8 mouse cellular contexts compared by ENCODE assay signal in genomic region chr10:52381845-52382591, GRCm38 (mm10). TPM values are rescaled to one million over a fixed set of nuclear protein-coding genes. Genes with fewer than 3 reads are reported as not detected.
DNase-seq lines count a peak whose midpoint lies in the region; ATAC-seq and TF ChIP-seq lines count a peak whose summit lies in the region.

Gene Gopc (minus strand): TSS chr10:52382124.

- peak within 1 kb of the TSS; percentile 71 to 91 (median 90) for H3K4me3 ChIP-seq in CH12.LX (replicated peaks in 1 of 3; ENCODE audit: low read depth in 2 of 3, low read length in 2 of 3, poor library complexity in 1 of 3)
- H3K4me3 ChIP-seq in forebrain, embryonic 12.5 days (replicated peaks) = peak within 1 kb of the TSS; percentile 89
- H3K4me3 ChIP-seq in heart, postnatal 0 days (ENCODE audit: low read depth, low read length) = peak within 1 kb of the TSS; percentile 84
- H3K4me3 ChIP-seq in liver, embryonic 16.5 days (ENCODE audit: low read depth, low read length) = peak within 1 kb of the TSS; percentile 90
- H3K4me3 ChIP-seq in neural tube, embryonic 13.5 days = peak within 1 kb of the TSS; percentile 87
- peak within 1 kb of the TSS; percentile 94 for H3K4me3 ChIP-seq in testis, adult 2 months (ENCODE audit: control insufficient read depth, low read depth, low read length)

- peaks cover 22% of the 10 kb centered on the region for H3K79me2 ChIP-seq in CH12.LX (replicated peaks; ENCODE audit: control insufficient read depth, extremely low read depth, insufficient read depth, poor library complexity, severe bottlenecking)

- TF ChIP-seq EP300 in CH12.LX (IDR thresholded peaks at IDR 0.05; ENCODE audit: low read length) = no peak
- no peak for TF ChIP-seq EP300 in heart, postnatal 0 days (IDR thresholded peaks at IDR 0.05; ENCODE audit: low read depth)

- peak; percentile 92 for TF ChIP-seq POLR2A in CH12.LX (IDR thresholded peaks at IDR 0.05; ENCODE audit: low read depth, low read length)
- TF ChIP-seq POLR2A in testis, adult 2 months (IDR thresholded peaks at IDR 0.05; ENCODE audit: control insufficient read depth, low read depth, low read length) = no peak; the same call in 1 of the 2 replicates

- peaks cover 3 to 33% of the 10 kb centered on the region in 2 experiments; a peak in 3 of 4 replicates for H3K4me1 ChIP-seq in CH12.LX (ENCODE audit: control insufficient read depth in 1 of 2, insufficient read depth in 2 of 2)
- peaks cover 11% of the 10 kb centered on the region for H3K4me1 ChIP-seq in forebrain, embryonic 12.5 days
- H3K4me1 ChIP-seq in heart, postnatal 0 days (ENCODE audit: control insufficient read depth, insufficient read depth) = peaks cover 15% of the 10 kb centered on the region
- peaks cover 11% of the 10 kb centered on the region for H3K4me1 ChIP-seq in liver, embryonic 16.5 days (ENCODE audit: control insufficient read depth, low read depth, low read length)
- peaks cover 51% of the 10 kb centered on the region for H3K4me1 ChIP-seq in neural tube, embryonic 13.5 days (replicated peaks)
- peaks cover 2% of the 10 kb centered on the region; the same call in 1 of the 2 replicates for H3K4me1 ChIP-seq in testis, adult 2 months (ENCODE audit: control insufficient read depth, insufficient read depth, low read length)

- no peaks in the 10 kb centered on the region for H3K9me3 ChIP-seq in CH12.LX (replicated peaks; ENCODE audit: low read length)
- H3K9me3 ChIP-seq in forebrain, embryonic 12.5 days = no peaks in the 10 kb centered on the region
- no peaks in the 10 kb centered on the region for H3K9me3 ChIP-seq in heart, postnatal 0 days (replicated peaks; ENCODE audit: control insufficient read depth, low read length)
- H3K9me3 ChIP-seq in liver, embryonic 16.5 days (replicated peaks; ENCODE audit: control insufficient read depth, low read length) = no peaks in the 10 kb centered on the region
- no peaks in the 10 kb centered on the region for H3K9me3 ChIP-seq in neural tube, embryonic 13.5 days

- no peaks in the 10 kb centered on the region for H3K36me3 ChIP-seq in CH12.LX (replicated peaks in 1 of 2; ENCODE audit: control insufficient read depth in 1 of 2, insufficient read depth in 1 of 2, low read length in 1 of 2)
- no peaks in the 10 kb centered on the region for H3K36me3 ChIP-seq in forebrain, embryonic 12.5 days (replicated peaks)
- no peaks in the 10 kb centered on the region for H3K36me3 ChIP-seq in heart, postnatal 0 days (replicated peaks; ENCODE audit: control insufficient read depth, insufficient read depth, low read length)
- no peaks in the 10 kb centered on the region for H3K36me3 ChIP-seq in liver, embryonic 16.5 days (ENCODE audit: control insufficient read depth, insufficient read depth)
- H3K36me3 ChIP-seq in neural tube, embryonic 13.5 days = no peaks in the 10 kb centered on the region
- no peaks in the 10 kb centered on the region for H3K36me3 ChIP-seq in testis, adult 2 months (ENCODE audit: control insufficient read depth, insufficient read depth, low read length)

- in situ Hi-C loops in CH12.LX (cut with MboI; ENCODE audit: low pct_ligation_motif_present, low pct_unique_long_range_greater_than_20kb, low sequenced_read_pairs) = loop anchor here (25.0 kb wide), 1 partner anchor 270 kb away; no protein-coding TSS in a partner anchor

- peak; percentile 97 for ATAC-seq in forebrain, embryonic 12.5 days (ENCODE audit: low FRiP score)
- peak; percentile 99 for ATAC-seq in heart, postnatal 0 days (ENCODE audit: insufficient read depth, low read depth)
- peak; percentile 97 for ATAC-seq in liver, embryonic 16.5 days (ENCODE audit: low read depth)
- peak; percentile 98 for ATAC-seq in neural tube, embryonic 13.5 days (ENCODE audit: low read depth)

- under 1% methylated on average over 68 of the region's 71 CpGs for WGBS in forebrain, embryonic 12.5 days
- under 1% methylated on average over 62 of the region's 71 CpGs for WGBS in heart, postnatal 0 days
- under 1% methylated on average over 58 of the region's 71 CpGs for WGBS in liver, embryonic 16.5 days (ENCODE audit: insufficient replicate concordance)
- WGBS in neural tube, embryonic 13.5 days = under 1% methylated on average over 52 of the region's 71 CpGs

- peak within 1 kb of the TSS; percentile 60 for H3K27ac ChIP-seq in CH12.LX (ENCODE audit: insufficient read depth, low read depth)
- H3K27ac ChIP-seq in forebrain, embryonic 12.5 days = peak within 1 kb of the TSS; percentile 94
- peak within 1 kb of the TSS; percentile 96 for H3K27ac ChIP-seq in heart, postnatal 0 days (ENCODE audit: low read depth)
- peak within 1 kb of the TSS; percentile 86 for H3K27ac ChIP-seq in liver, embryonic 16.5 days (ENCODE audit: low read length)
- peak within 1 kb of the TSS; percentile 98 for H3K27ac ChIP-seq in neural tube, embryonic 13.5 days (replicated peaks)
- peak within 1 kb of the TSS; percentile 90 for H3K27ac ChIP-seq in testis, adult 2 months (ENCODE audit: control insufficient read depth, insufficient read depth, low read depth, low read length)

- no peaks in the 10 kb centered on the region for H3K27me3 ChIP-seq in CH12.LX (replicated peaks)
- H3K27me3 ChIP-seq in forebrain, embryonic 12.5 days = no peaks in the 10 kb centered on the region
- H3K27me3 ChIP-seq in heart, postnatal 0 days (ENCODE audit: control insufficient read depth, insufficient read depth, low read length) = no peaks in the 10 kb centered on the region
- H3K27me3 ChIP-seq in liver, embryonic 16.5 days (ENCODE audit: control insufficient read depth, insufficient read depth, low read depth, low read length) = no peaks in the 10 kb centered on the region
- H3K27me3 ChIP-seq in neural tube, embryonic 13.5 days = no peaks in the 10 kb centered on the region
- no peaks in the 10 kb centered on the region for H3K27me3 ChIP-seq in testis, adult 2 months (ENCODE audit: control insufficient read depth, insufficient read depth, low read length)

- peak; percentile 97 for DNase-seq in CH12.LX (ENCODE audit: extremely low read depth)
- peak; percentile 95 for DNase-seq in c-Kit-positive CD71-positive TER-119-negative erythroid progenitor cells, embryonic 14.5 days (ENCODE audit: low read depth)
- DNase-seq in heart, postnatal 0 days (ENCODE audit: low spot score) = peak; percentile 97
- peak; percentile 98 to 99 for DNase-seq in kidney, postnatal 4 days

- peak within 1 kb of the TSS; percentile 65 for H3K4me2 ChIP-seq in CH12.LX (ENCODE audit: insufficient read depth, low read depth, poor library complexity, severe bottlenecking)
- peak within 1 kb of the TSS; percentile 83 for H3K4me2 ChIP-seq in forebrain, embryonic 12.5 days
- H3K4me2 ChIP-seq in heart, postnatal 0 days (ENCODE audit: low read depth, low read length) = peak within 1 kb of the TSS; percentile 94
- peak within 1 kb of the TSS; percentile 94 for H3K4me2 ChIP-seq in liver, embryonic 16.5 days (ENCODE audit: low read depth, low read length)
- H3K4me2 ChIP-seq in neural tube, embryonic 13.5 days = peak within 1 kb of the TSS; percentile 77

- TF ChIP-seq CTCF in CH12.LX (conservative IDR thresholded peaks at IDR 0.05 in 1 of 2, IDR thresholded peaks at IDR 0.05 in 1 of 2; ENCODE audit: low read depth in 2 of 2, low read length in 2 of 2) = no peak
- TF ChIP-seq CTCF in heart, postnatal 0 days (IDR thresholded peaks at IDR 0.05; ENCODE audit: low read depth) = no peak
- TF ChIP-seq CTCF in testis, adult 2 months (IDR thresholded peaks at IDR 0.05; ENCODE audit: control insufficient read depth, insufficient read depth, insufficient replicate concordance, low read depth, low read length) = no peak

- TF ChIP-seq RAD21 in CH12.LX (IDR thresholded peaks at IDR 0.05; ENCODE audit: low read depth, low read length) = no peak

- dilution Hi-C loops in CH12.LX (cut with MboI; ENCODE audit: extremely low pct_ligation_motif_present, extremely low pct_unique_long_range_greater_than_20kb, low sequenced_read_pairs) = no loop called here

- H3K9ac ChIP-seq in CH12.LX (ENCODE audit: insufficient read depth, low read depth) = peak within 1 kb of the TSS; percentile 65
- peak within 1 kb of the TSS; percentile 89 for H3K9ac ChIP-seq in forebrain, embryonic 12.5 days
- peak within 1 kb of the TSS; percentile 82 for H3K9ac ChIP-seq in heart, postnatal 0 days (replicated peaks; ENCODE audit: low read depth, low read length)
- H3K9ac ChIP-seq in liver, embryonic 16.5 days (ENCODE audit: low read depth, low read length) = peak within 1 kb of the TSS; percentile 94
- H3K9ac ChIP-seq in neural tube, embryonic 13.5 days = peak within 1 kb of the TSS; percentile 91

TF ChIP-seq in CH12.LX, 34 proteins besides CTCF, POLR2A, EP300 and RAD21 (continues in another document):
- TF ChIP-seq KAT2A (IDR thresholded peaks at IDR 0.05; ENCODE audit: insufficient replicate concordance, low read length) (0 out of 2 replicates have a peak, but pooled peaks have one; percentile 21), SIN3A (IDR thresholded peaks at IDR 0.05; ENCODE audit: low read length) (peak; percentile 70), TCF12 (IDR thresholded peaks at IDR 0.05; ENCODE audit: low read depth, low read length) (peak; percentile 64), USF2 (conservative IDR thresholded peaks at IDR 0.05; ENCODE audit: low read depth, low read length) (no peak), MAZ (IDR thresholded peaks at IDR 0.05; ENCODE audit: low read depth, low read length) (0 out of 2 replicates have a peak, but pooled peaks have one; percentile 30), ELF1 (IDR thresholded peaks at IDR 0.05; ENCODE audit: low read depth, low read length) (peak; percentile 75), POLR2AphosphoS2 (IDR thresholded peaks at IDR 0.05; ENCODE audit: low read depth, low read length) (no peak), ZNF384 (IDR thresholded peaks at IDR 0.05; ENCODE audit: low read depth, low read length) (no peak), NRF1 (IDR thresholded peaks at IDR 0.05; ENCODE audit: low read depth, low read length) (peak; percentile 91), ZMIZ1 (IDR thresholded peaks at IDR 0.05; ENCODE audit: low read depth, low read length) (peak; percentile 73), SMC3 (IDR thresholded peaks at IDR 0.05; ENCODE audit: low read depth, low read length) (no peak), UBTF (IDR thresholded peaks at IDR 0.05; ENCODE audit: low read depth, low read length) (no peak), TBP (conservative IDR thresholded peaks at IDR 0.05; ENCODE audit: low read depth, low read length) (peak; percentile 44; the same call in 1 of the 2 replicates)

RNA-seq across cellular contexts. Expression of gene Gopc, which starts in this region (rescaled TPM):
- total RNA-seq in CH12.LX (2012; rRNA removed) = 9.8 and 10.4 TPM in 2 replicates
- 13.1 and 13.3 TPM in 2 replicates for total RNA-seq in CH12.LX (2014; rRNA removed)
- 16.6 and 17.6 TPM in 2 replicates for polyA plus RNA-seq in CH12.LX (2012; ENCODE audit: insufficient read length, low read depth)
- 23.0 and 24.1 TPM in 2 replicates for polyA plus RNA-seq in forebrain, embryonic 12.5 days (2016; fragmentation: Nextera tagmentation; extraction: Ambion mirVana)
- 7.4 and 8.1 TPM in 2 replicates for total RNA-seq in heart, postnatal 0 days (2014; rRNA removed; ENCODE audit: low replicate concordance)
- polyA plus RNA-seq in heart, postnatal 0 days (2015; fragmentation: Nextera tagmentation; extraction: Ambion mirVana) = 9.2 and 10.1 TPM in 2 replicates
- 4.7 and 5.0 TPM in 2 replicates for polyA plus RNA-seq in liver, embryonic 16.5 days (2015; fragmentation: Nextera tagmentation; extraction: Ambion mirVana)
- 29.1 and 32.2 TPM in 2 replicates for polyA plus RNA-seq in neural tube, embryonic 13.5 days (2015; fragmentation: Nextera tagmentation; extraction: Ambion mirVana)
- polyA plus RNA-seq in testis, adult 2 months (2012; rRNA removed) = 4.9 and 5.7 TPM in 2 replicates

Comparison
In these comparisons a context has a peak if more than half of its experiments do, and no peak if none do; other contexts are left out.
1. Peak in every context shown above with its lines: DNase-seq, ATAC-seq, H3K4me3 ChIP-seq and H3K27ac ChIP-seq.